Mouse (Mus musculus): Measurements from ENCODE around the gene Camp.

Gene Camp

DNA sequence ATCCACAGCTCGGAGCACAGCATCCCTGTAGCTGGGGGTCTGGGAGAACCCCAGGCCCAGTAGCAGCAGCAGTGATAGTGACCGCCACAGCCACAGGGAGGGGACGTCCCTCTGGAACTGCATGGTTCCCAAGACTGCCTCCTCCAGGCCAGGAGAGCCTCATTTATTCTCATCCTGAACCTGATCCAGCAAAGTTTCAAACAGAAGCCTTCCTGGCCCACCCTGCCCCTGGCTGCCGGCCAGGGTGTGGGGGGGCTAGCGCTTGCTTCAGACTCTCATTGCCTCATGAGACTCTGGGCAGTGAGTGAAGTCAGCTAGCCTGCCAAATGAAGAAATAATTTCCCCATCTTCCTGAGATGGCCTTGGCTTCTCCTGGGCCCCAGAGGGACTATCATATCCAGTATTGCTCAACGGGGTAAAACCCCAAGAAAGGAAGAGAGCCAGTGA lies at the start of gene Camp:
Gene Camp (minus strand): TSS at position 306 of the 447 bp plus-strand sequence.
- in situ Hi-C loops (cut with MboI; ENCODE audit: low pct_unique_long_range_greater_than_20kb in 1 of 2, low sequenced_read_pairs in 2 of 2, unreplicated experiment in 1 of 2), result no loop called here

DNA sequence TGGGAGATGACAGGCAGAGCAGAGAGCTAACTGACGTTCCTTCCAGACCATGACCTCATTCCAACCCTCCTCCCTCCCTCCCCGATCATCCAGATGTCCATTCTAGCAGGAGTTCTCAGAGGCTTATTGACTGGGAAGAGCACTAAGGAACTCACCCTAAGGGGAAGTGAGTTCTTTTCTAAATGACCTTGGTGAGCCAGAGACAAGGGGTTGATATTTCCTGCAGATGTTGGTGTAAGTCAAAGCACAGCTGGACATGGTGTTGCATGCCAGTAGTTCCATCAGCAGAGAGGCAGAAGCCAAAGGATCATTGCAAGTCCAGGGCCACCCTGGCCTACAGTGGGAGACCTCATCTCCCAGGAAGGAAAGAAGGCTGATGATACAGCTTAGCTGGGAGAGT lies 48.6 kb upstream of the Camp start:
- in situ Hi-C loops (cut with MboI; ENCODE audit: low pct_unique_long_range_greater_than_20kb in 1 of 2, low sequenced_read_pairs in 2 of 2, unreplicated experiment in 1 of 2), result loop anchor here (5.0 to 10.0 kb wide), 3 partner anchors 44 to 197 kb away; no protein-coding TSS in a partner anchor

DNA sequence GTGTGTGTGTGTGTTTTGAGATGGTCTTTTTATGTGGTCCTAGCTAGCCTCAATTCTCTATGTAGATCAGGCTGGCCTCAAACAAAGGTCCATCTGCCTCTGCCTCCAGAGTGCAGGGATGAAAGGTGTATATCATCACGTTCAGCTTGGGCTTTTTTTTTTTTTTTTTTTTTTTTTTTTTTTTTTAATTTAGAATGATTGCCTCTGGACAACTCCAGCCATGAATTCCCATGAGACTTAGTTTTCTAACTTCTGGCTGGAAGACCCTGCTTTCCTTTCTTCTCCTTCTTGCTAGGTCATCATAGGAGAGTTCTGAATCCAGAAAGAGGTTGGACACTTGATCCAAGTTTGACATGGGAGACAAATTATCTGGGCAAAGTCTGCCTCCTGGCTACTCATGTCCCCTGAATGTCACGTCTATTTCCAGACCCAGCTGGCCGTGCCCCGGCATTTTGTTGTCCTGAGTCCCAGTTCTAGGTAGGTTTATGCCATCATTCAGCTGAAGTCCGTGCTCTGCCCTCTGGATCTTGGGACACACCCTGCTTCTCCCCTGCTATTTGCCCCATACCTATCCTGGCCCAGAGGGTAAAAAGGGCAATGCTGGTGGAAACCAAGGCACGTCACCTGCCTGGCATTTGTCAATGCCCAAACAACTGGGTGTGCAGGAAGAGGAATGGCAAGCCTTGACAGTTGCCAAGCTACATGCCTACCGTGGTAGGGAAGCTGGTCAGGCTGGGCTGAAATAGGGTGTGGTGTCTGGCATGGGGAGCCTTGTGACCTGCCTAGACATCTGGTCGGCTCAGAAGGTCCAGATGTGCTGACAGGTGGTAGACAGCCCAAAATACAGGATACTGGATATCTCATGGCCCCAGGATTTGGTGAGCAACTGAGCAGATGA lies 47.1 kb upstream of the Camp start:
- in situ Hi-C loops (cut with MboI; ENCODE audit: low pct_unique_long_range_greater_than_20kb in 1 of 2, low sequenced_read_pairs in 2 of 2, unreplicated experiment in 1 of 2), result loop anchor here (5.0 to 10.0 kb wide), 3 partner anchors 46 to 198 kb away; no protein-coding TSS in a partner anchor

DNA sequence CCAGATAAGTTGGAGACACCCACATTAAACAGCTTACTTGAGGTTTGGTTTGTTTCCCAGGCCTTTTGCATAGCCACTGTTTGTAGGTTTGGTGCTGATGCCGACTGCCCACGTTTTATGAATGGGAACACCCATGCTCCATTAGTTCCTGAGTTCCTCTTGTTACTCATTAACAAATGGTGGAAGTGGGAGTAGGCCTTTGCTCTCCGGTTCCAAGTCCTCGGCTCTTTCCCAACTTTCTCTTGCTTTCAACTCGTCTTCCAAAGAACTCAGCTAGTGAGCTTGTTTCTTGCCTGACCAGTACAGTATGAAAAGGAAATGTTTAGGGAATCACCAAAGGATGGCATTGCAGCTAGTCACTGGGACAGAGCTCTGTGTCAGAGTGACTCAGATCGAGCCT lies 46.2 kb upstream of the Camp start:
- in situ Hi-C loops (cut with MboI; ENCODE audit: low pct_unique_long_range_greater_than_20kb in 1 of 2, low sequenced_read_pairs in 2 of 2, unreplicated experiment in 1 of 2), result loop anchor here (5.0 to 10.0 kb wide), 3 partner anchors 47 to 199 kb away; no protein-coding TSS in a partner anchor

DNA sequence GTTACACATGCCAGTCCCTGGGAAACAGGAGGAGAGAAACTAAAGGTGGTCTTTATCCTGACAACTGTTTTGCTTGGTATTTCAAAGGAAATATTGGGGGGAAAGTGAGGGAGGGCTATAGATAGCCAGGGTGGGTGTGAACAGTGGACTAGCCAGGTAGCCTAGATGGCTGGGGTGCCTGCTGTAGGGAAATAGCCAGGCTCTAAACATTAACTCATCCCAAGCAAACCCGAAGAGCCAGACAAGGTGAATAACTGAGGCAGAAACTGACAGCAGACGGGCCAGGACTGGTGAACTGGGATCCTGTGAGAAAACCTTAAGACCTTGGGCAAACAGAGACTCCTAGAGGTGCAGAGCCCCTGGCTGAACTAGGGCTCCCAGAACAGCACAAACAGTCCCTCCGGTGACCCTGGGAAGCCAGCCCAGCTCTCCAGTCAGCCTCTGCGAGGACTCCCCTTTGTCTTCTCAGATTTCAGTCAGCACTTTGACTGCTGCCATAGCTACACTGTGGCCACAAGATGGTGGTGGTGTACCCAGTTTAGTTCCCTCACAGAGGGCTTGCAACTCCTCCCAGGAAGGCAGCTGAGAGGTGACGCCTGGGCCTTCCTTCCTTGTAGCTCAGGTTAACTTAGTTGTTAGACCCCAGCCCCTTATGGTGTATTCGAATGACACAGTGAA lies 45.1 kb upstream of the Camp start:
- in situ Hi-C loops (cut with MboI; ENCODE audit: low pct_unique_long_range_greater_than_20kb in 1 of 2, low sequenced_read_pairs in 2 of 2, unreplicated experiment in 1 of 2), result loop anchor here (5.0 to 10.0 kb wide), 3 partner anchors 48 to 200 kb away; no protein-coding TSS in a partner anchor

DNA sequence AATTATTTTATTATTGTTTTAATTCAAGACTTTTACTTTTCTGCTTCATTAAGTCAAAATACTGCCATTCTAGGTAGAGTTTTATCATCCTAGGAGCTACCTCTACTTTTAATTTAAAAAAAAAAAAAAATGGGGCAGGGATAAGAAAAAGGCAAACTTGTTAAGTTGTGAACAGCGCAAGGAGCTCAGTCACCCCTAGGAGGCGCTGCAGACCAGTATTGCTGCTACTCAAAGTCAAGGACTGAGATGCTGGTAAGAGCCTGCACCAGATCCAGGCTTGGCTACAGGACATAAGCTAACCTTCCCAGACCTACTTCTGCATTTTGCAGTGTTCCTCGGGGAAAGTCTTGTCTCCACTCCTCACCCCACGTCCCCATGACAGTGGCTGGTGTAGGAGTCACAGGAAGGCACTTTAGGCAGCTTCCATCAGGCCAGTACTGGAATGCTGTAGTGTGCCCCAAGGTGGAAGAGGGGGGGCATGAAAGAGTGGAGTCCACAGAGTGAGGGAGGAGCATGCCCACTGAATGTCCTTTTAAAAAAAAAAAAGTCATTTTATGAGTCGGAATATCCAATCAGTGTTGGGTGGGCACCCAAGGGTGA lies 43.3 kb upstream of the Camp start:
- in situ Hi-C loops (cut with MboI; ENCODE audit: low pct_unique_long_range_greater_than_20kb in 1 of 2, low sequenced_read_pairs in 2 of 2, unreplicated experiment in 1 of 2), result loop anchor here in 1 of 2 experiments (10.0 kb wide), 1 partner anchor 202 kb away; no protein-coding TSS in a partner anchor

DNA sequence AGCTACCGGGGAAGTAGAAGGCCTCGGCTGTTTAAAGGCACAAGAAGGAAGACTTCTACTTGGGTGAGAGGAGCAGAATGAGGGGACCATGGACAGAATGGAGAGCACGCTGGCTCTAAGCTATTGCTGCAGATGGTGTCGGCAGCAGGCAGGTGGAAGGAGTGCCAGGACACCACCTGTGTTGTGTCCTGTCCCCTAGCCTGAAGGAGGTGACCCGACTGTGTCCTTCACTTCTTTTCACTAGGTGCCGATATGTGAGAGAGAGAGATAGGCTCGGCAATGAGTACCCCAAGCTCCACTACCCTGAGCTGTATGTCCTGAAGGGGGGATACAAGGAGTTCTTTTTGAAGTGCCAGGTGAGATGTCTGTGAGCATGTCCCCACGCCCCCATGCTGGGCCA lies 42.1 kb upstream of the Camp start:
- in situ Hi-C loops (cut with MboI; ENCODE audit: low pct_unique_long_range_greater_than_20kb in 1 of 2, low sequenced_read_pairs in 2 of 2, unreplicated experiment in 1 of 2), result loop anchor here in 1 of 2 experiments (10.0 kb wide), 1 partner anchor 203 kb away; no protein-coding TSS in a partner anchor

DNA sequence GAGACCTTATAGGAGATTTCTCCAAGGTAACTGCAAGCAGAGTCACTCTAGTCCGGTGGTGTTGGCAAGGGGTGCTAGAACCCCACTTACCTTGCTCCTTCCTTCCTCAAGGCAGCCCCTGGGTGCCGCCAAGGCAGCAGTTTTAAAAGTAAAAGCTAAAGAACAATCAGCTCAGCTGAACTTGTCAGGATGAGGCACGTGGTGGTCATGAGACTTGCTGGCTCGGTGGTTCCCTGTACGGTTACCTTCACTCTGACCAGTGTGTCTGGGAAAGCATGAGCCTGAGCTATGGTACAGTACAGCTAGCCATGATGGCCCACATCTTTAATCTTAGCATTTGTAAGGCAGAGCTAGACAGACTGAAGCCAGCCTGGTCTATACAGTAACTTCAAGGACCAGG lies 37.9 kb upstream of the Camp start:
- in situ Hi-C loops (cut with MboI; ENCODE audit: low pct_unique_long_range_greater_than_20kb in 1 of 2, low sequenced_read_pairs in 2 of 2, unreplicated experiment in 1 of 2), result loop anchor here in 1 of 2 experiments (10.0 kb wide), 1 partner anchor 207 kb away; no protein-coding TSS in a partner anchor

DNA sequence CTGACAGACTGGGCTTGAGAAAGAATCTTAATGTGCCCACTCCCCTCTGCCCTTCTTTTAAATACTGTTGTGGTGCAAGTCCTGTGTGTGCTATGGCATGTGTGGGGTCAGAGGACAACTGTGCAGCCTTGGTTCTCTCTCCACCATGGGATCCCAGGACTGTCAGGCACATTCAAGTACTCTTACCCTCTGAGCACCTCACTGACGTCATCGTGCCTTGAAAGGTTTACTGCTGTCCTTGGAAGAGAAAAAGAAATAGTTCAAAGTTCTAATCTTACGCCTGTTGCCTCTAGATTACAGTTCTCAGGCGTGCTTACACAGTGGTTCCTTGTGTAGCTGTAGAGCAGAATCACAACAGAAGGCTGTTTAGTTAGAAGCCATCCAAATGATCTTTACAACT lies 36.8 kb upstream of the Camp start:
- in situ Hi-C loops (cut with MboI; ENCODE audit: low pct_unique_long_range_greater_than_20kb in 1 of 2, low sequenced_read_pairs in 2 of 2, unreplicated experiment in 1 of 2), result loop anchor here in 1 of 2 experiments (10.0 kb wide), 1 partner anchor 209 kb away; no protein-coding TSS in a partner anchor

DNA sequence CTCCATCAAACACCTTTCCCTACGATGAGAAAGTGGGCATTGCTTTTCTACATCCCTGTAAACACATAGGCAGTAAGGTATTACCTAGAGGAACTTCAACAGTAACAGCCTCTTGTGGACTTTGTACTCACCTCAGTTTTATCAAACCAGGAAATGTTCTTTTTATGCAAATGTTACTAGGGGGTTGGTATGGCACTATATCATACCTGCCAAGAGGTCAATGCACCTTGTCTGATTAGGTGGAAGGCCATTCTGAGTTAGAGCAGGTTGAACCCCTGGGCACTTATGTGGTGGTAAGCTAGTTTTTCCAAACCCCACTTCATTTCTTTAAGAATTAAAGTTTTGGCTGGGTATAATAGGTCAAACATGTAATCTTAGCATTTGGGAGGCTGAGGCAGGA lies 29.9 kb upstream of the Camp start:
- in situ Hi-C loops (cut with MboI; ENCODE audit: low pct_unique_long_range_greater_than_20kb in 1 of 2, low sequenced_read_pairs in 2 of 2, unreplicated experiment in 1 of 2), result no loop called here

DNA sequence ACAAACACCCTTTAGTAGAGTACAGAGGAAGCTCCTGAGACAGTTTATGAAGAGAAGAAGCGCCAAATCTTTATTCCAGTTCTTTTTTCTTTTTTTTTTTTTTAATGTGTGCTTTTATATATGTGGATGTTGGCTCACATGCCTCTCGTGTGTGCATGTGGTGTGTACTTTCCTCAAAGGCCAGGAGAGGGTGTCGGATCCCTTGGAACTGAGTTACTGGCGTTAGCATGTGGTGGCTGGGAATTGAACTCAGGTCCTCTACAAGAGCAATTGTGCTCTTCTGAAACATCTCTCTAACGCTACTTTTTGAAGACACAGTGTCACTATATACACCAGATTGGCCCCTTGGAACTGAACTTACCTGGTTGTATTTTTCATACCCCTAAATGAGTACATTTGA lies 28.2 kb upstream of the Camp start:
- in situ Hi-C loops (cut with MboI; ENCODE audit: low pct_unique_long_range_greater_than_20kb in 1 of 2, low sequenced_read_pairs in 2 of 2, unreplicated experiment in 1 of 2), result no loop called here

DNA sequence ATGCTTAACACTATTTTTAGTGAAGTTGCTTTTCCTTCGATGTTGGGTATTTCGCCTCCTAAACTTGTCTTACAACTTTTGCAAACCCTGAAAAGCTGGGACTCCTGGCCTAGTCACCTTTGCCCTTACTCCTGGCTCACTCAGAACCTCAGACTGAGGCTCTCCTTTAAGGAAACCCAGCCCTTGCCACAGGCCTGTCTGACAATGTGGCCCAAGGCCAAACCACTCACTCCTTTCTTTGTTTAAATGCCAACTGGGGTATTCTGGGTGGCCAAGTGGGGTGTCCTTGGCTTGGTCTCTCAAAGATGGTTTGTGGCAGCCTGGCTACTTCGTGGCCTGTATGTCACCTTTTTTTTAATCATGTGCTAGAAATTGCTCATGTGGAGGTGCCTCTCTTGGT lies 27.3 kb upstream of the Camp start:
- in situ Hi-C loops (cut with MboI; ENCODE audit: low pct_unique_long_range_greater_than_20kb in 1 of 2, low sequenced_read_pairs in 2 of 2, unreplicated experiment in 1 of 2), result no loop called here

DNA sequence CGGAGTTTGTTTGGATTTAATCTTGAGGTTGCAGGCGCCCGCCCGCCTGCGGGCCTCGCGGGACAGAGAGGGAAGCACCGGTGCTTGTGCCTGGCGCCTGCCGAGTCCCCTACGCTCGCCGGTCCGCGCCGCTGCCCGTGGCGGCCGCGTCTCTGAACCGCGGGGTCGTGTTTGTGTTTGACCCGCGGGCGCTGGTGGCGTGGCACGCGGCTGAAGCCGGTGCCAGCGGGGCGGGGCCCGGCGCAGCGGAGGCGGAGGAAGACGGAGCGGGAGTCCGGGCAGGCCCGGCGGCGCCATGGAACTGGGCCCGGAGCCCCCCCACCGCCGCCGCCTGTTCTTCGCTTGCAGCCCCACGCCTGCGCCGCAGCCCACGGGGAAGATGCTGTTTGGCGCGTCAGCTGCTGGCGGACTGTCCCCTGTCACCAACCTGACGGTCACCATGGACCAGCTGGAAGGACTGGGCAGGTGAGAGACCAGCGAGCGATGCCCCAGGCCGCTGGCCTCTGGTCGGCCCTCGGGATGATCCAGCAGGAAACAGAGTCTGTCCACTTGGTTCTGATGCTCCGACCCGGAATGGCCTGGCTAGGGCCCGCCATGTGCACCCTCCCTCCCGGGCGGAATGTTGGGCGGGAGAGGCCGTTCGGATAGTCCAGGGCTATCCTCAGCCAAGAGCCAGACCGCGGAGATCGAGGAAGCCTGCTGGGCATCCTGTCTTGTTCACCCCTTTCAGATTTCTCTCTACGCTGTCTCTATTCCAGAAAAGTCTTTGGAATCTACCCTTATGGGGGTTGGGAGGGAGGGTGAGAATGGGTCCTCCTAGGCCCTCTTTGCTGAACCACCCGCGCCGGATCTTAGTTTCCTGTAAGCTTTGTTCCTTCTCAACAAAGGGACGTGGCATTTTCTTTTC lies 26.5 kb upstream of the Camp start:
- in situ Hi-C loops (cut with MboI; ENCODE audit: low pct_unique_long_range_greater_than_20kb in 1 of 2, low sequenced_read_pairs in 2 of 2, unreplicated experiment in 1 of 2), result no loop called here

DNA sequence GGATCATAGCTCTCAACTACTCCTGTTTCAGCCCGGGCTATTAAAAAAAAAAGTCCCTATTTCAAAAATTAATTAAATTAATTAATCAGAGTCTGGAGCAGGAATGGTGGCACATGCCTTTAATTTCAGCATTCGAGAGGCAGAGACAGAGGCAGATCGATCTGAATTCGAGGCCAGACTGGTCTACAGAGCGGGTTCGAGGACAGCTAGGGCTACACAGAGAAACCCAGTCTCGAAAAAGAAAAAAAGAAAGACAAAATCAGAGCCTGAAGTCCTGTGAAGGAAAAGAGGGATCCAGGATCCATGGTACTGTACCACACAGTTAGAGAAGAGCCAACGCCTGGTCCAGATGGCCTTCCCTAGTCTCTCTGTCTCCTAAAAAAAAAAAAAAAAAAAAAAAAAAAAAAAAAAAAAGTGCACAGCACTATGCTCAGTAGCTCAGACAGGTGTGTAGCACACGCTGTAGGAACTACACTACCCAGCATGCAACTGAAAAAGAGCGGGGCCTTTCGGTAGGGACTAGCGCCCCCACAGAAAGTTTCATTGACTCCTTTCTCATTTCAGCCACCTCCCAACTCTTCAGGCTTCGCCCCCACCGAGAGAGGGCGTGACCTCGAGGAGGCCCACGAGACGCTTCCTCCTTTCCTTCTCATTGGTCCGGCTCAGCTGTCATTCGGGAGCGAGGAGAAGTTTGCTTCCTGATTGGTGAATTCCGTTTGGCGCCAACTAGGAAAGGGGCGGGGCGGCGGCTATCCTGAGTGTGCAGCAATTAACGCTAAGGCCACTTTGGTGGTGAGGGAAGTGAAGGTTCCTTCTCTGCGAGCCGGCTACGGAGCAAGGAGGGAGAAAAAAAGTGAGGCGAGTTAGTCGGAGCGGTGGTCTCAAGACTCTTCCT lies 25.6 kb upstream of the Camp start, which contains the start of gene Cdc25a:
Gene Cdc25a (plus strand): TSS at position 783 of the 895 bp plus-strand sequence.
- in situ Hi-C loops (cut with MboI; ENCODE audit: low pct_unique_long_range_greater_than_20kb in 1 of 2, low sequenced_read_pairs in 2 of 2, unreplicated experiment in 1 of 2), result no loop called here

DNA sequence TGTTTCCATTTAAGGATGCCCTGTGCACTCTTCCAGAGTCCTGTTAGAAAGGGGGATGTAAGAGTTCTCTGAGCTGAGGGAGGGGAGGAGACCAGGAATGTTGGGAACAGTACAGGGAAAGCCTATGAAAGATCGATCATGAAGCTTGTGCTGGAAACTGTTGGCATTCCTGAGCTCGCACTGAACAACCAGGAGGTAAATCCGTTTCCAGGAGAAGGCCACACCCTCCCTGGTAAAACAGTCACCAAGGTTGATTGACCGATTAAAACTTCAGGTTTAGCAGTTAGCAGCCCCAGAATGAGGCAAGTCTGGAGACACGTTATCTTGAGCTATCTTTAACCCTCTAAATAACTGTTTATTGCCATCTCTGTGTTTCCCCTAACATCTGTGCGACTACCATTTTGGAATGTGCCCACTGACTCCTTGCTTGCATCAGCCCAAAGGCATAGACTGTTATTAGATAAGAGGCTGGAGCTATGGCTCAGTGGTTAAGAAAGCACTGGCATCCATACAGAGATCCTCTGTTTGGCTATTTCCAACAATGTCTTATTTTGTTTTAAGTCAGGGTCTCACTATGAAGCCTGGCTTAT lies 21.7 kb upstream of the Camp start:
- in situ Hi-C loops (cut with MboI; ENCODE audit: low pct_unique_long_range_greater_than_20kb in 1 of 2, low sequenced_read_pairs in 2 of 2, unreplicated experiment in 1 of 2), result no loop called here

DNA sequence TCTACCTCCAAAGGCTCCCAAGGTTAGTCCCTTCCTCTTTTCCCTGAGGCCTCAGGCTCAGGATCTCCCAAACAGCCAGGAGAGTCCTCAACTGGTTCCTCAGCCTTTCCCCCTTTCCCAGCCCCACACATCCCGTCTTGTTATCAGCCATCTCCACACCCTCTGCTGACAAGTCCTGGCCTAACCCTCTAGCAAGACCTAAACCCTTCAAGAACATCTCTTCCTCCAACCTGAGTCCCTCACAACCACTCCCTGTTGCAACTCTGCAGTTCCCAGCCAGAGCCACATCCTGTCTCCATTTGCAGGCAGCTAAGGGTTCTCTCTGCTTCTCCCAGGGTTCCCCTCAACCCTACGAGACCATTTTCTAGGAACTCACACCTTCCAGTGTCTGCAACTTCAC lies 16.8 kb upstream of the Camp start:
- in situ Hi-C loops (cut with MboI; ENCODE audit: low pct_unique_long_range_greater_than_20kb in 1 of 2, low sequenced_read_pairs in 2 of 2, unreplicated experiment in 1 of 2), result no loop called here
